Mouse (Mus musculus): ENCODE measurements around the gene Psd4.

- TF ChIP-seq CTCF (IDR thresholded peaks at IDR 0.05; ENCODE audit: low read depth) (no peak), EP300 (optimal IDR thresholded peaks at IDR 0.05) (no peak)
These were observed 15.3 kb downstream of the Psd4 start for GRCm38 (mm10) chr2:24382456-24383230.

All from stomach, postnatal 0 days (tissue).